Mouse (Mus musculus) testis, adult 2 months (tissue): ENCODE measurements around the gene Lxn.

Source experiments
- CTCF ChIP-seq: fragments of 200-500 bp; IDR thresholded peaks from 2 replicates; pipeline ENCODE4 v1.5.1; 2012; ENCODE audit warnings: low read depth, mild to moderate bottlenecking, inconsistent platforms, low read length, moderate library complexity; ENCODE audit not compliant: control insufficient read depth, insufficient read depth, insufficient replicate concordance
- POLR2A ChIP-seq: fragments of 200-500 bp; IDR thresholded peaks from 2 replicates; pipeline ENCODE4 v1.6.1; 2012; ENCODE audit warnings: low read depth, mild to moderate bottlenecking, inconsistent platforms, low read length, moderate library complexity; ENCODE audit not compliant: control insufficient read depth

DNA sequence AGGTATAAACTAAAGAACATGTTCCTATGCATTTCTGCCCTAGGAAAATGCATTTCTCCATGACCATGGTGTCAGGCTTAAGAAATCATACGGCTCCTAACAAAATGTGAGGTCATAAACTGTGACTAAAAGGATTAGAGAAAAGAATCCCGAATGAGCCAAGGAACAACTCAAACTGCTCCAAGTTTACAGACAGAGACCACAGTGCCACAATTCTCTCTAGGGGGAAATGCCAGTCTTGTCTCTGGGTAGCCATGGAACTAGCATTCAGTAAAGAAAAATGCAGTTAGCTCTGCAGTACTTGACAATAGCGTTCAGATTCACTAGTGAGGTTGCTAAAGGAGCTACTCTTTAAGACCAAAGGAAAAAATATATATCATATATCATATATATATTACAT is 3.8 kb downstream of the Lxn start:
- TF ChIP-seq POLR2A, result no peak
- no peak for TF ChIP-seq CTCF
